Mouse (Mus musculus): ENCODE data around the gene Pgc. TPM values are rescaled to one million over a fixed set of nuclear protein-coding genes. Genes with fewer than 3 reads are reported as not detected.

Pgc gene
- polyA plus RNA-seq, 1 experiment, result 1.9 TPM

DNA sequence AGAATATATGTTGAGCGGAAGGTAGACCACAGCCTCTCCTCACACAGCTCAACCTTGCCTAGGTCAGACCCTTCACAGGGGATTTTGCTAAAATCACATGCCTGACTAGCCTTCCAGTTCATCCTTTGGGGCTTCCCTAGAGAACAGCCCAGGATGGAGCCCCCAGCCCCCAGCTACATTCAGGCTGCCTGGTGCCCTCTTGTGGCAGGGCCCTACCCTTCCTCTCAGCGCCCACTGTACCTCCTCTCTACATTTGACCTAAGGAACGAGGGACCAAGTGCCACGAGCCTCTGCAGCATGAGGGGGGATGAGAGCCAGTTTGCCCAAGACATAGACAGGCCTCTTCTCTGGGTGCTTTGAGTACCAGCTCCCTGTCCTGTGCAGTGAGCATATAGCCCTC lies 21.9 kb upstream of the Pgc start:
- DNase-seq, result no peak
- Histone ChIP-seq H3K4me1 (ENCODE audit: control insufficient read depth, insufficient read depth, low read length) (no peaks in the 10 kb centered on the region), H3K4me3 (replicated peaks; ENCODE audit: extremely low read depth, low read depth, low read length) (no peak overlapping the region)
- TF ChIP-seq POLR2A (IDR thresholded peaks at IDR 0.05; ENCODE audit: borderline replicate concordance, extremely low read depth, low read depth, low read length) (no peak), CTCF (IDR thresholded peaks at IDR 0.05; ENCODE audit: insufficient read depth, low read length) (no peak)
- WGBS, result 83% methylated on average over 4 of the region's 4 CpGs

DNA sequence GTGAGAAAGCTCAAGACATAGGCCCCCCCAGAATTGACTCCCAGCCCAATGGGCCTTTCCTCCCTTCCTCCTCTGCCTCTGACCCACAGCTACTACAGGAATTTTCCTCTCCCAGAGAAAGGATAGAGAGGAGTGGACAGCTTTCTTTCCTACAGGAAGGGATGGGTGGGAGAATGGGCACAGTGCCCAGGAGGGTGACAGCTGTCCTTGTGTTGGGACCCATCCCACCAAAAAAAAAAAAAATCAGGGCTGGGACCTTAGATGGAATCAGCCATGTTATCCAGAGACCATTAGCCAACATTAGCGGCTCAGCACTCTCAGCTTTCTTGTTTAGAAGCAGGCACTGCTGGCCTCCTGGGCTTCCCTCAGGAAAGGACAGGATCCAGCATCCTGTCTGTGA lies 20.4 kb upstream of the Pgc start:
- no peak overlapping the region for H3K4me3 ChIP-seq (replicated peaks; ENCODE audit: extremely low read depth, low read depth, low read length)
- no peaks in the 10 kb centered on the region for H3K4me1 ChIP-seq (ENCODE audit: control insufficient read depth, insufficient read depth, low read length)
- DNase-seq, result no peak
- TF ChIP-seq CTCF (IDR thresholded peaks at IDR 0.05; ENCODE audit: insufficient read depth, low read length) (no peak), POLR2A (IDR thresholded peaks at IDR 0.05; ENCODE audit: borderline replicate concordance, extremely low read depth, low read depth, low read length) (no peak)
- 59% methylated on average over 1 of the region's 1 CpGs for WGBS

DNA sequence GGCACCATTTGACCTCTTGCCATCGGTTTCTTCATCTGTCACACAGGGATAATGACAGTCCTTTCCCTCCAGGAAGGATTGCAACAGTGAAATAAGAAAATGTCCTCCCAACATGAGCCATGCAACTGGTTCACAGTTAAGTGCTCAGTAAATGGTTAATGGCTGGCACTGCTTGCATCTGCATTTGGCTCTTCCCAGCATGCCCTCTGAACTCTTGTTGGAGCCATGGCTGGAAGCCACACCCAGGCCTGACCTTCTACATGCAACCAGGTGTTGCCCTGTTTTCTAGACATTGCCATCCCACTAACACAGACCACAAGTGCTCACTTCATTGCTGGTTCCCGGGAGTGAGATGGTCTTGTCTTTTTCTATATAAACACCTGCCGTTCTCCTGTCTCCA lies 18.7 kb upstream of the Pgc start:
- DNase-seq, result no peak
- TF ChIP-seq POLR2A (IDR thresholded peaks at IDR 0.05; ENCODE audit: borderline replicate concordance, extremely low read depth, low read depth, low read length) (no peak), CTCF (IDR thresholded peaks at IDR 0.05; ENCODE audit: insufficient read depth, low read length) (no peak)
- no peaks in the 10 kb centered on the region for H3K4me1 ChIP-seq (ENCODE audit: control insufficient read depth, insufficient read depth, low read length)
- WGBS, result 73% methylated on average over 3 of the region's 3 CpGs
- H3K4me3 ChIP-seq (replicated peaks; ENCODE audit: extremely low read depth, low read depth, low read length), result no peak overlapping the region

DNA sequence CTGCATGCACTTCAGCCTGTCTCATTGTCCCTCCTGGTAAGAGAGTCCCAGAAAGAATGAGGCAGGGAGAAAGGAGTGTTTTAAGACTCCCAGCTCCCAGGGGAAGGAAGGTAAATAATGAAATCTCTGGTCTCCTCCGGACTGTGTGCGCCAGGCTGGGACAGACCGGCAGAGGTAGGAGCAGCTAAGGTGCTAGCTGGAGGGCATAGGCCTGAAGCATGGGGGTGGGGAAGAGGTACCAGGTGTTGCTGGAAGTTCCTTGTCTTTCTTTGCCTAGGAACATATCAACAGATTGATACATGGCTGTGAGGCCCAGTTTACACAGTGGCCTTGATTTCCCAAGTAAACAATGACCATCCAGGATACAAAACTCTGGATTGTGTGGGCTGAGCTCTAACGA lies 17.7 kb upstream of the Pgc start:
- no peak for DNase-seq
- WGBS, result 60% methylated on average over 4 of the region's 4 CpGs
- H3K4me3 ChIP-seq (replicated peaks; ENCODE audit: extremely low read depth, low read depth, low read length), result no peak overlapping the region
- TF ChIP-seq POLR2A (IDR thresholded peaks at IDR 0.05; ENCODE audit: borderline replicate concordance, extremely low read depth, low read depth, low read length) (no peak), CTCF (IDR thresholded peaks at IDR 0.05; ENCODE audit: insufficient read depth, low read length) (no peak)
- H3K4me1 ChIP-seq (ENCODE audit: control insufficient read depth, insufficient read depth, low read length), result no peaks in the 10 kb centered on the region

DNA sequence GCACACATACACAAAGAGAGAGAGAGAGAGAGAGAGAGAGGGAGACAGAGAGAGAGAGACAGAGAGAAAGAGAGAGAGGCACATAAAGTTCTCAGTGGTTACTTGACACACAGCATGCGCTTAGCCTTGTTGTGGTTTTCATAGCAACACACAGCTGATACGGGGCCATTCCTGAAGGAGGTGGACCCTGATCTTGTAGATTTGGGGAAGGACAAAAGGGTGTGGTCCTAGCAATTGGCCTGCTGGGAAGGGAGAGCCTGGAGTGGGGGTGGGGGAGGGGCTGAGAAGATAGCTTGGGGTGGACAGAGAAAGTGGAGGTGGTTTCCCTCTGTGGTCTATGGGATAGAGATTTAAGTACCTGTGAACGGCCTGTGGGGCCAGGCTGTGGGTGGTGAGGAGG lies 16.6 kb upstream of the Pgc start:
- 68% methylated on average over 3 of the region's 3 CpGs for WGBS
- H3K4me1 ChIP-seq (ENCODE audit: control insufficient read depth, insufficient read depth, low read length), result no peaks in the 10 kb centered on the region
- no peak for TF ChIP-seq POLR2A (IDR thresholded peaks at IDR 0.05; ENCODE audit: borderline replicate concordance, extremely low read depth, low read depth, low read length)
- no peak for TF ChIP-seq CTCF (IDR thresholded peaks at IDR 0.05; ENCODE audit: insufficient read depth, low read length)
- DNase-seq, result no peak
- H3K4me3 ChIP-seq (replicated peaks; ENCODE audit: extremely low read depth, low read depth, low read length), result no peak overlapping the region

DNA sequence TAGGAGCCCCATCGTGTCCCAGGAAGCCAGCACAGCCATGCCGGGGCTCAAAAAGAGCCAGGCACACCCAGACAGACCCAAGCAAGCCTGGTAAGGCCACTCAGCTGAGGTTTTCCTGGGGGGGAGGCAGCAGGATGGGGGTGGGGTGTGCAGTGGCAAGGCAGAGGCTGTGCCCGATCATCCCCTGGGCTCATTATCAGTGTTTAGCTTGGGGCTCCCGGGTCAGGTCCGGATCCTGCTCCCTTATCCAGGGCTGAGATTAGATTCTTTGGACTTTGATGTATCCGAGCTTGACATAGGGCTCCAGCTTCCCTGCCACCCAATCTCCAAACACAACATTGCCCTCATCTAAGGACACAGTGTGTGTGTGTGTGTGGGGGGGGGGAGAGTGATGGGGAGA lies 14.8 kb upstream of the Pgc start:
- WGBS, result 48% methylated on average over 6 of the region's 6 CpGs
- Histone ChIP-seq H3K4me1 (ENCODE audit: control insufficient read depth, insufficient read depth, low read length) (no peaks in the 10 kb centered on the region), H3K4me3 (replicated peaks; ENCODE audit: extremely low read depth, low read depth, low read length) (no peak overlapping the region)
- no peak for DNase-seq
- TF ChIP-seq CTCF (IDR thresholded peaks at IDR 0.05; ENCODE audit: insufficient read depth, low read length), result no peak
- TF ChIP-seq POLR2A (IDR thresholded peaks at IDR 0.05; ENCODE audit: borderline replicate concordance, extremely low read depth, low read depth, low read length), result no peak

DNA sequence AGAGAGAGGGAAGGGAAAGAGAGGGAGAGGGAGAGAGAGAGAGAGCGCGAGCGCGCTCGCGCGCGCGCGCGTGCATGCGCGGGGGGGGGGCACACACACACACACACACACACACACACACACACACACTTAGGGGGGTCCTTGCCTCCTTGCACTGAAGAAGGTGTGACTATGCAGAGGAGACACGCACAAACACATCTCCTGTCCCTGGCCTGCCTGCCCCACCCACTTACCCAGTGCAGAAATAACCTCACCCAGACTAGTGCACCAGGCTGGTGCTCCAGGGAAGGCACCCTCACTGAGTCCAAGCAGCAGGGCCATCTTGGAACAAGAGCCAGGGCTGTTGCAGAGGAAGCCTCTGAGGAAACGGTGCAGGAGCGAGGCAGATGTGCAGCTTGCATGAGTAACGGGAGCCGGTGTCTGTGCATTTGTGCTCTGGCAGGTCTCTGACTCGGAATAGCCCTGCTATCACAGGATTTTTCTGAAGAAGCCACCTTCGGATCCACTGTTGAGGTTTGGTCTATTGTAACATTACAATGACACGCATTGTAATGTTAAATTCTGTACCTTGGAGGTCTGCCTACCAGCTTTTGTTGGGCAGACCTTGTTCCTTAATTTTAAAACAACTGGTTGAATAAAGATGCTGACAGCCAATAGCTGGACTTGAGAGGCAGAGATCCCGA lies 13.6 kb upstream of the Pgc start:
- WGBS, result 61% methylated on average over 16 of the region's 22 CpGs
- TF ChIP-seq CTCF (IDR thresholded peaks at IDR 0.05; ENCODE audit: insufficient read depth, low read length) (no peak), POLR2A (IDR thresholded peaks at IDR 0.05; ENCODE audit: borderline replicate concordance, extremely low read depth, low read depth, low read length) (no peak)
- Histone ChIP-seq H3K4me3 (replicated peaks; ENCODE audit: extremely low read depth, low read depth, low read length) (no peak overlapping the region), H3K4me1 (ENCODE audit: control insufficient read depth, insufficient read depth, low read length) (no peaks in the 10 kb centered on the region)
- DNase-seq, result no peak

DNA sequence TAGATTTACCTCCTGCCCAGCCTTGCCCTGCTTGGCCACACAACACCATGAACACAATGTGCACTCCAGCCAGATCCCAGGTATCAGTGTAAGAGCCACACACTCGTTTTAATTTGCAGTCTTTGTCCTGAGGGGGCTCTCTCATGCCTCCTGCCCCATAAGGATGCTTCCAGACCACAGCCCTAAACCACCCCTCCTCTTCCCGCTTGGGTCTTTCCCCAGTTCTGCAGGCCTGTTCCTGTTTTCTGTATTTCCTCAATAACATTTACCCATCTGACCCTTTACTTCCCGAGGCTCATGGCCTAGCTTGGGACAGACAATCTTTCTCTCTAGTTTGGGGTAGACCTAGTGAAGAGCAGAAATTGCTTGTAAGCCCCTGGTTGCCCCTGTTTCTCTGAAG lies 11.6 kb upstream of the Pgc start:
- no peak for TF ChIP-seq CTCF (IDR thresholded peaks at IDR 0.05; ENCODE audit: insufficient read depth, low read length)
- no peak for TF ChIP-seq POLR2A (IDR thresholded peaks at IDR 0.05; ENCODE audit: borderline replicate concordance, extremely low read depth, low read depth, low read length)
- Histone ChIP-seq H3K4me1 (ENCODE audit: control insufficient read depth, insufficient read depth, low read length) (no peaks in the 10 kb centered on the region), H3K4me3 (replicated peaks; ENCODE audit: extremely low read depth, low read depth, low read length) (no peak overlapping the region)
- 41% methylated on average over 3 of the region's 3 CpGs for WGBS
- no peak for DNase-seq

DNA sequence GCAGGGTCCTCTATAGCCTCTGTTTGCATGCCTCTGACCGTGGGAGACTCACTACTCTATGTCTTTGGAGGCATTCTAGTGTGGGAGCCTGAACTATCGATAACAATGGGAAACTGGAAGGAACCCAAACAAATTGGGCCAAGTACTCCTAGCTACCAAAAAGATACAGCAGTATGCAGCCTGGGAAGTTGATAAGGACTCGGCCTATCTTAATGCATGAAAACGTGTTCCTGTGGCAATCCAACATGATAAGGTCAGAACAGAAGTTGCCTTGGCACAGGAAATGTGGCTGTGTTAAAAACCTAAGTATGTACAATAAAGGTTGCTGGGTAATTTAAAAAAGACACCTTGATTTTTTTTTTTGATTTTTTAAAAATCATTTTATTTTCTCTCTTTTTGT lies 5.5 kb upstream of the Pgc start:
- no peak for DNase-seq
- TF ChIP-seq CTCF (IDR thresholded peaks at IDR 0.05; ENCODE audit: insufficient read depth, low read length), result no peak
- no peak for TF ChIP-seq POLR2A (IDR thresholded peaks at IDR 0.05; ENCODE audit: borderline replicate concordance, extremely low read depth, low read depth, low read length)
- no peaks in the 10 kb centered on the region for H3K4me1 ChIP-seq (ENCODE audit: control insufficient read depth, insufficient read depth, low read length)
- no peak overlapping the region for H3K4me3 ChIP-seq (replicated peaks; ENCODE audit: extremely low read depth, low read depth, low read length)
- 47% methylated on average over 4 of the region's 4 CpGs for WGBS

All from lung, adult 2 months (tissue).